In the genomic region with DNA sequence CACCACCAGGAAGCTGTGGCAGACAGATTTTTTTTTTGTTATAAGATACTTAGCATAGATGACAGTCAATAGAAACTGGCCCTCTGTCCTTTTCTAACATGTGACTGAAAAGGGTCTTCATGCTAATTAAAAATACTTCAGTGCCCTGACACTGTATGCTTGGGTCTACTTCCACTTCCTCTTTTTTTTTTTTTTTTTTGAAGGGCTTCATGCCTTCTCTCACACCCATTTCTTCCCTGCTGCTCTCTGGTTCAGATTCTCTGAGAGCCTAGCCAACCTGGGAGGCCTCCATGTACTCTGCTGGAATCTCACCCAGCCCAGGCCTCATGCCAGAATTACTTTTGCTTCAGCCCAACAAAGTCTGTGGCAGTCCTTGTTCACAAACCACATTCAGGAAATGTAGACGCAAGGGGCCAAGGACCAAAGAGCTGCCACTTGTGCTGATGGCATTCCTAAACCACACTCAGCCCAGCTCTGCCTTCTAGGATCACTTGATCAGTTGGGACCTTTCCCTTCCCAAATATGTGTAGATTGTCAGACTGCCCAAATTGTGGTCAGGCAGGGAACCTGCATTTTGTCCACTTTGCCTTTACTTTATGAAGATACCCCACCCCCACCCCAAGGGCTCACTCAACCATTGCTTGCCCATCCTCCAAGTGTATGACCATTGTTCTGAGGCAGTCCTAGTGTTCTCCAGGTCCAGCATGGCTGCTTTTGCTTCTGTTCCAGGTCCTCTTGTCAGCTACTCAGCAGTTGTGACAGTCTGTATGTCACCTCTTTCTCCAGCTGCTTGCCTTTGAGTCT, we compare ENCODE assay signal across 12 mouse cellular contexts. TPM values are rescaled to one million over a fixed set of nuclear protein-coding genes. Genes with fewer than 3 reads are reported as not detected.
DNase-seq lines count a peak whose midpoint lies in the region; ATAC-seq lines count a peak whose summit lies in the region.
"Had no signal": no experiment of that assay in that cellular context is flagged by ENCODE, and none has a peak within 500 bp of the region (broad histone marks: within the 10 kb centered on the region; RNA-seq: fewer than 3 reads in every experiment).

No protein-coding gene starts in this region.

- H3K9ac ChIP-seq in forebrain, embryonic 16.5 days (replicated peaks; ENCODE audit: low read depth, low read length): no peak overlapping the region
- no peak overlapping the region for H3K9ac ChIP-seq in forebrain, embryonic 11.5 days (ENCODE audit: low read length)
- no peak overlapping the region for H3K9ac ChIP-seq in heart, embryonic 14.5 days (ENCODE audit: low read length)
- H3K9ac ChIP-seq in lung, embryonic 16.5 days (ENCODE audit: low read length): no peak overlapping the region
- H3K9ac ChIP-seq: liver, embryonic 13.5 days; stomach, embryonic 15.5 days had no signal

- 36% methylated on average over 1 of the region's 1 CpGs for WGBS in forebrain, embryonic 16.5 days
- 92% methylated on average over 1 of the region's 1 CpGs for WGBS in forebrain, embryonic 11.5 days
- WGBS in heart, embryonic 14.5 days: 26% methylated on average over 1 of the region's 1 CpGs
- WGBS in lung, embryonic 16.5 days: 29% methylated on average over 1 of the region's 1 CpGs

- ATAC-seq in forebrain, embryonic 16.5 days: peak; percentile 9; the same call in 1 of the 2 replicates
- no peak for ATAC-seq in forebrain, embryonic 11.5 days (replicated peaks; ENCODE audit: low FRiP score)
- ATAC-seq in heart, embryonic 14.5 days (ENCODE audit: insufficient number of reproducible peaks, insufficient read depth, low FRiP score, low read depth): 0 out of 2 replicates have a peak, but pooled peaks have one; percentile 13
- ATAC-seq in lung, embryonic 16.5 days (ENCODE audit: low read depth): peak; percentile 84
- no peak for ATAC-seq in megakaryocyte-erythroid progenitor cell, adult 5-6 weeks (replicated peaks; ENCODE audit: low FRiP score, low TSS enrichment, poor library complexity, severe bottlenecking)

- no peak for DNase-seq in forebrain, embryonic 11.5 days (ENCODE audit: low spot score)
- DNase-seq in right cerebral cortex, postnatal 4 days: peak; percentile 58
- no peak for DNase-seq in right cerebral cortex, postnatal 25 days
- DNase-seq in embryo, embryonic 11 days: no peak
- DNase-seq: liver, embryonic 13.5 days had no signal

- H3K4me3 ChIP-seq in forebrain, embryonic 16.5 days (replicated peaks; ENCODE audit: low read length): no peak overlapping the region
- H3K4me3 ChIP-seq in forebrain, embryonic 11.5 days (ENCODE audit: low read depth, low read length): no peak overlapping the region
- H3K4me3 ChIP-seq in heart, embryonic 14.5 days (ENCODE audit: control insufficient read depth in 1 of 2, insufficient read depth in 1 of 2, low read depth in 1 of 2, low read length in 2 of 2): no peak overlapping the region
- H3K4me3 ChIP-seq in lung, embryonic 16.5 days (ENCODE audit: low read length): no peak overlapping the region
- H3K4me3 ChIP-seq: erythroblast, embryonic 14.5 days; liver, embryonic 13.5 days; stomach, embryonic 15.5 days had no signal

- no peak overlapping the region for H3K27ac ChIP-seq in forebrain, embryonic 16.5 days (ENCODE audit: low read length)
- H3K27ac ChIP-seq in forebrain, embryonic 11.5 days (ENCODE audit: low read depth, low read length): no peak overlapping the region
- peak overlapping the region in 1 of 2 experiments; percentile 45; a peak in 2 of 4 replicates for H3K27ac ChIP-seq in heart, embryonic 14.5 days (replicated peaks in 1 of 2; ENCODE audit: control insufficient read depth in 1 of 2, insufficient read depth in 1 of 2, low read depth in 2 of 2, low read length in 2 of 2)
- H3K27ac ChIP-seq in lung, embryonic 16.5 days (ENCODE audit: low read length): peak overlapping the region; percentile 53
- H3K27ac ChIP-seq: liver, embryonic 13.5 days; stomach, embryonic 15.5 days had no signal

- H3K4me1 ChIP-seq in forebrain, embryonic 16.5 days (replicated peaks; ENCODE audit: control insufficient read depth, insufficient read depth, low read length): peaks cover 26% of the 10 kb centered on the region
- H3K4me1 ChIP-seq in forebrain, embryonic 11.5 days (replicated peaks; ENCODE audit: control insufficient read depth, insufficient read depth, low read length): peaks cover 11% of the 10 kb centered on the region; the same call in 1 of the 2 replicates
- peaks cover 13 to 34% of the 10 kb centered on the region in 2 experiments for H3K4me1 ChIP-seq in heart, embryonic 14.5 days (ENCODE audit: control insufficient read depth in 2 of 2, insufficient read depth in 2 of 2, low read length in 2 of 2)
- H3K4me1 ChIP-seq in lung, embryonic 16.5 days (replicated peaks; ENCODE audit: control insufficient read depth, insufficient read depth, low read length): peaks cover 15% of the 10 kb centered on the region
- H3K4me1 ChIP-seq: stomach, embryonic 15.5 days had no signal

- no peaks in the 10 kb centered on the region for H3K36me3 ChIP-seq in forebrain, embryonic 16.5 days (ENCODE audit: control insufficient read depth, insufficient read depth)
- H3K36me3 ChIP-seq in forebrain, embryonic 11.5 days (ENCODE audit: control insufficient read depth, insufficient read depth, low read length): no peaks in the 10 kb centered on the region
- peaks cover 8% of the 10 kb centered on the region; the same call in 1 of the 2 replicates for H3K36me3 ChIP-seq in heart, embryonic 14.5 days (ENCODE audit: control insufficient read depth, insufficient read depth, low read length)
- no peaks in the 10 kb centered on the region for H3K36me3 ChIP-seq in lung, embryonic 16.5 days (ENCODE audit: control insufficient read depth, insufficient read depth, low read length)
- H3K36me3 ChIP-seq: G1E; liver, embryonic 13.5 days; stomach, embryonic 15.5 days had no signal

- peaks cover 9% of the 10 kb centered on the region; the same call in 1 of the 2 replicates for H3K27me3 ChIP-seq in forebrain, embryonic 16.5 days (replicated peaks; ENCODE audit: control insufficient read depth, insufficient read depth, low read length)
- H3K27me3 ChIP-seq in forebrain, embryonic 11.5 days (ENCODE audit: control insufficient read depth, insufficient read depth, low read length): peaks cover 2% of the 10 kb centered on the region; the same call in 1 of the 2 replicates
- H3K27me3 ChIP-seq in heart, embryonic 14.5 days (ENCODE audit: control insufficient read depth, insufficient read depth, low read length): no peaks in the 10 kb centered on the region
- H3K27me3 ChIP-seq in lung, embryonic 16.5 days (ENCODE audit: control insufficient read depth, insufficient read depth, low read depth, low read length): no peaks in the 10 kb centered on the region
- H3K27me3 ChIP-seq: liver, embryonic 13.5 days; stomach, embryonic 15.5 days had no signal

- no peaks in the 10 kb centered on the region for H3K9me3 ChIP-seq in forebrain, embryonic 16.5 days (ENCODE audit: control insufficient read depth, low read length)
- no peaks in the 10 kb centered on the region for H3K9me3 ChIP-seq in forebrain, embryonic 11.5 days (ENCODE audit: control insufficient read depth, low read length)
- no peaks in the 10 kb centered on the region for H3K9me3 ChIP-seq in heart, embryonic 14.5 days (ENCODE audit: control insufficient read depth, low read length)
- no peaks in the 10 kb centered on the region for H3K9me3 ChIP-seq in lung, embryonic 16.5 days (ENCODE audit: control insufficient read depth, low read length)
- H3K9me3 ChIP-seq: stomach, embryonic 15.5 days had no signal

- no peak overlapping the region for H3K4me2 ChIP-seq in forebrain, embryonic 16.5 days (ENCODE audit: low read length)
- no peak overlapping the region for H3K4me2 ChIP-seq in forebrain, embryonic 11.5 days (ENCODE audit: low read depth, low read length, severe bottlenecking)
- H3K4me2 ChIP-seq in heart, embryonic 14.5 days (ENCODE audit: low read length): no peak overlapping the region
- no peak overlapping the region for H3K4me2 ChIP-seq in lung, embryonic 16.5 days (ENCODE audit: low read depth, low read length)
- H3K4me2 ChIP-seq: liver, embryonic 13.5 days; stomach, embryonic 15.5 days had no signal

RNA-seq across cellular contexts. Expression of a gene that starts 27.8 kb away (rescaled TPM):
- polyA plus RNA-seq in forebrain, embryonic 16.5 days (2015; fragmentation: Nextera tagmentation; extraction: Ambion mirVana): 53.8 and 54.8 TPM in 2 replicates
- polyA plus RNA-seq in forebrain, embryonic 11.5 days (2014; fragmentation: Nextera tagmentation; extraction: Ambion mirVana): 33.1 and 34.4 TPM in 2 replicates
- 19.9 and 20.3 TPM in 2 replicates for polyA plus RNA-seq in heart, embryonic 14.5 days (2014; fragmentation: Nextera tagmentation; extraction: Ambion mirVana)
- polyA plus RNA-seq in lung, embryonic 16.5 days (2015; fragmentation: Nextera tagmentation; extraction: Ambion mirVana): 19.6 and 20.9 TPM in 2 replicates
- total RNA-seq in megakaryocyte-erythroid progenitor cell, adult 5-6 weeks (2014; fragmentation: Nextera tagmentation): 0.32 TPM in 1 of 2 replicates, not detected in the other
- total RNA-seq in megakaryocyte-erythroid progenitor cell, adult 5-6 weeks (2017): 0.15 TPM in 1 of 2 replicates, not detected in the other
- total RNA-seq: G1E had no signal
- polyA plus RNA-seq: erythroblast, embryonic 14.5 days; G1E had no signal

Comparison
In these comparisons a context has a peak if more than half of its experiments do, and no peak if none do; other contexts are left out.
1. ATAC-seq: peak in forebrain, embryonic 16.5 days (single experiment), heart, embryonic 14.5 days (single experiment) and lung, embryonic 16.5 days (single experiment); none in forebrain, embryonic 11.5 days (single experiment) and megakaryocyte-erythroid progenitor cell, adult 5-6 weeks (single experiment).